Mouse (Mus musculus): ENCODE results near the gene Stat3. TPM values are rescaled to one million over a fixed set of nuclear protein-coding genes. Genes with fewer than 3 reads are reported as not detected.

Gene Stat3
- polyA plus RNA-seq, 2 experiments, result 56.1 to 65.9 TPM

DNA sequence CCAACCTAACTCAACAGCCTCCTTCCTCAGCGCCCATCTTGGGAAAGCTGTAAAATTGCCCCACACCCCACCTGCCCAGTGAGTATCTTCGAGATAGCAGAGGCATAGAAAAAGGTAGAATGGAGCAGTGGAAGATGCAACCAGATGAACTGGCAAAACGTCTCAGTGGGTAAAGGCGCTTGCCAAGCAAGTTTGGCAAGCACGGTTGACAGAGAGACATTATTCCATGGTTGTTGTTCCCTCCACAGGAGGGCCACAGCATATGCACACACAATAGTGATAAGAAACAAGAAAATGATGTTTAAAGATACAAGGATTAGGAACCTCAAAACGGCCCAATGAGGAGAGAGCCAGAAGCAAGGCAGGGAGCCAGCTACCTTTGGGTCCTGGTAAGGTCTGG lies 81.4 kb downstream of the Stat3 start:
- no peaks in the 10 kb centered on the region for H3K36me3 ChIP-seq (ENCODE audit: control insufficient read depth, insufficient read depth, low read length)
- no peak for DNase-seq (ENCODE audit: low spot score)
- 65% methylated on average over 6 of the region's 6 CpGs for WGBS
- H3K27ac ChIP-seq (replicated peaks; ENCODE audit: low read depth, low read length), result no peak overlapping the region
- no peak for ATAC-seq (ENCODE audit: low FRiP score, low read depth)
- no peaks in the 10 kb centered on the region for H3K9me3 ChIP-seq (ENCODE audit: control insufficient read depth, low read length)
- TF ChIP-seq POLR2A (IDR thresholded peaks at IDR 0.05; ENCODE audit: borderline replicate concordance, extremely low read depth, insufficient read depth, insufficient read length), result no peak
- no peak overlapping the region for H3K4me2 ChIP-seq (replicated peaks; ENCODE audit: low read depth, low read length, severe bottlenecking)
- H3K4me1 ChIP-seq (ENCODE audit: control insufficient read depth, insufficient read depth, low read length), result peaks cover 4% of the 10 kb centered on the region; the same call in 1 of the 2 replicates
- no peak overlapping the region for H3K4me3 ChIP-seq (replicated peaks; ENCODE audit: low read length)
- H3K27me3 ChIP-seq (ENCODE audit: control insufficient read depth, insufficient read depth, low read length), result peaks cover 19% of the 10 kb centered on the region; the same call in 1 of the 2 replicates
- H3K9ac ChIP-seq (ENCODE audit: low read depth, low read length, severe bottlenecking), result no peak overlapping the region

DNA sequence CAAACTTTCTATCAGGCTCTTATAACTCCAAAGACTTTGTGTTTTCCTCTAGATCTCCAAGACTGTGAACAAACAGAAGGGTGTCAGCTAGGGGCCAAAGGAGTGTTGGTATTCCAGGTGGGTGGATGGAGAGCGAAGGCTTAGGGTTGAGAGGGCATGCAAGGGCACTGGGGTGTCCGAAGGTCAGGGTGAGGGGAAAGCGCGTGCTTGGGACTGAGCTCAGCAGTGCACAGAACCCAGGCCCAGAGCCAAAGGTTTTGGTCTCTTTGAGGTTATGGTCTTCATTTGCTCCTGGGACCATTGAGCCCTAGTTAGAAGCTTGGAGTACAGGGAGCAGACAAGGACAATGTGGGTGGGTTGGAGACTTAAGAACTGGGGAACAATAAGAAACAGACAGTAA lies 84.2 kb downstream of the Stat3 start:
- ATAC-seq (ENCODE audit: low FRiP score, low read depth), result no peak
- DNase-seq (ENCODE audit: low spot score), result no peak
- Histone ChIP-seq H3K4me2 (replicated peaks; ENCODE audit: low read depth, low read length, severe bottlenecking) (no peak overlapping the region), H3K36me3 (ENCODE audit: control insufficient read depth, insufficient read depth, low read length) (no peaks in the 10 kb centered on the region), H3K4me1 (ENCODE audit: control insufficient read depth, insufficient read depth, low read length) (0 out of 2 replicates have a peak, but pooled peaks cover 5% of the 10 kb centered on the region), H3K4me3 (replicated peaks; ENCODE audit: low read length) (no peak overlapping the region), H3K27me3 (ENCODE audit: control insufficient read depth, insufficient read depth, low read length) (peaks cover 4% of the 10 kb centered on the region; the same call in 1 of the 2 replicates), H3K9me3 (ENCODE audit: control insufficient read depth, low read length) (no peaks in the 10 kb centered on the region), H3K9ac (ENCODE audit: low read depth, low read length, severe bottlenecking) (no peak overlapping the region), H3K27ac (replicated peaks; ENCODE audit: low read depth, low read length) (no peak overlapping the region)
- 79% methylated on average over 4 of the region's 4 CpGs for WGBS
- TF ChIP-seq POLR2A (IDR thresholded peaks at IDR 0.05; ENCODE audit: borderline replicate concordance, extremely low read depth, insufficient read depth, insufficient read length), result no peak

DNA sequence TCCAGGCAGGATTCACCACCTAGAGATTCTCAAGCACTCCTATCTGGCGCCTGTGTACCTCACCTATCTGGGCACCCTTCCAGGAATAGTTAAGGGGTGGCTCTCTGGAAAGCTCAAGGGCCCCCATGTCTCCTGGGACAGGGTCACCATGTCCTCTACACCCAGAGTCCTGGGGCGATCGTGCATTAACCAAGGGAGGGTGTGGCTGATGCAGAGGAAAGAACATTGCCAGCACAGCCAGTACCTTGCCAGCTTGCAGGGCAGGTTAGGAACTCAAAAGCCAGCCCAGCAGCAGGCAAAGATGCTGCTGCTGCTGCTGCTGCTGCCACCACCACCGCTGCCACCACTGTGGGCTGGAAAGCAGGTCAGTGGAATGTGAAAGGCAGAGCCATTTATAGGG lies 85.1 kb downstream of the Stat3 start:
- H3K4me1 ChIP-seq (ENCODE audit: control insufficient read depth, insufficient read depth, low read length), result 0 out of 2 replicates have a peak, but pooled peaks cover 7% of the 10 kb centered on the region
- H3K27me3 ChIP-seq (ENCODE audit: control insufficient read depth, insufficient read depth, low read length), result peaks cover 2% of the 10 kb centered on the region; the same call in 1 of the 2 replicates
- no peaks in the 10 kb centered on the region for H3K9me3 ChIP-seq (ENCODE audit: control insufficient read depth, low read length)
- TF ChIP-seq POLR2A (IDR thresholded peaks at IDR 0.05; ENCODE audit: borderline replicate concordance, extremely low read depth, insufficient read depth, insufficient read length), result no peak
- ATAC-seq (ENCODE audit: low FRiP score, low read depth) (no peak), DNase-seq (ENCODE audit: low spot score) (no peak)
- no peak overlapping the region for H3K4me2 ChIP-seq (replicated peaks; ENCODE audit: low read depth, low read length, severe bottlenecking)
- no peaks in the 10 kb centered on the region for H3K36me3 ChIP-seq (ENCODE audit: control insufficient read depth, insufficient read depth, low read length)
- WGBS, result 40% methylated on average over 4 of the region's 4 CpGs
- H3K4me3 ChIP-seq (replicated peaks; ENCODE audit: low read length), result no peak overlapping the region
- no peak overlapping the region for H3K9ac ChIP-seq (ENCODE audit: low read depth, low read length, severe bottlenecking)
- no peak overlapping the region for H3K27ac ChIP-seq (replicated peaks; ENCODE audit: low read depth, low read length)

DNA sequence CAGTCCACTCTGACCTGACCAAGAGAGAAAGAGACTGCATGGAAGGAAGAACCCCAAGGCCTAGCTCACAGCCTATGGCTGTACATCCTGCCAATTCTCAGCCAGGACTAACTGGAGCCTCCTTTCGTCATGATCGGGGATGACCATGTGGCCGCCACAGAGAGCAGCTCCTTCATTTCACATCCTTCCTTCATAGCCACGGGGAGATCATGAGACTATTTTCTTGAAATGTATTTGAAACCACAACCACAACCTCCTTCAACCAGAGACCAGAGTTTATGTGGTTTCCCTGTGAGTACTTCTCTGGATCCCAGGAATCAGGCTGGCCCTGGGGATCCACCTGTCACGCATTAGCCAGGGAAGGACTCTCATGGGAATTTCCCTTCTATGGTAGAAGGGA lies 86.3 kb downstream of the Stat3 start:
- TF ChIP-seq POLR2A (IDR thresholded peaks at IDR 0.05; ENCODE audit: borderline replicate concordance, extremely low read depth, insufficient read depth, insufficient read length), result no peak
- no peak overlapping the region for H3K4me2 ChIP-seq (replicated peaks; ENCODE audit: low read depth, low read length, severe bottlenecking)
- 82% methylated on average over 5 of the region's 5 CpGs for WGBS
- DNase-seq (ENCODE audit: low spot score) (no peak), ATAC-seq (ENCODE audit: low FRiP score, low read depth) (no peak)
- H3K4me3 ChIP-seq (replicated peaks; ENCODE audit: low read length), result no peak overlapping the region
- no peaks in the 10 kb centered on the region for H3K27me3 ChIP-seq (ENCODE audit: control insufficient read depth, insufficient read depth, low read length)
- no peaks in the 10 kb centered on the region for H3K9me3 ChIP-seq (ENCODE audit: control insufficient read depth, low read length)
- 0 out of 2 replicates have a peak, but pooled peaks cover 10% of the 10 kb centered on the region for H3K4me1 ChIP-seq (ENCODE audit: control insufficient read depth, insufficient read depth, low read length)
- no peaks in the 10 kb centered on the region for H3K36me3 ChIP-seq (ENCODE audit: control insufficient read depth, insufficient read depth, low read length)
- H3K9ac ChIP-seq (ENCODE audit: low read depth, low read length, severe bottlenecking), result no peak overlapping the region
- no peak overlapping the region for H3K27ac ChIP-seq (replicated peaks; ENCODE audit: low read depth, low read length)

DNA sequence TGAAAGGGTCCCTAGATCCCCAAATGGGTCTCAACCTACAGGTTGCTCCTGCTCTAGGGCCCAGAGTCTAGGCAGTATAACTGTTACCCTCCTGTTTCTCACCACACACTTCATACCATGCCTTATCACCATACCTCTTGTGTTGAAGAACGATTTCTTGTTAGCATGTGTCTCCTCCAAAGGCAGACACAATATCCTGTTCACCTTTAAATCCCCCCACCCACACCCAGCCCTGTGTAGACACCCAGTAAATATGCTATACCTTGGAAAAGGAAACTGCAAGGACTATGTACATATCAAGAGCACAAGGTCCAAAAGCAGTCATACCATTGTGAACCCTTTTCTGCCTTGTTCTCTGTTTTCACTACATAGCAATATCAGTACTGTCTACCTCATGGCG lies 87.3 kb downstream of the Stat3 start:
- Histone ChIP-seq H3K4me3 (replicated peaks; ENCODE audit: low read length) (no peak overlapping the region), H3K9me3 (ENCODE audit: control insufficient read depth, low read length) (no peaks in the 10 kb centered on the region), H3K9ac (ENCODE audit: low read depth, low read length, severe bottlenecking) (no peak overlapping the region), H3K27ac (replicated peaks; ENCODE audit: low read depth, low read length) (no peak overlapping the region), H3K4me1 (ENCODE audit: control insufficient read depth, insufficient read depth, low read length) (0 out of 2 replicates have a peak, but pooled peaks cover 10% of the 10 kb centered on the region), H3K36me3 (ENCODE audit: control insufficient read depth, insufficient read depth, low read length) (no peaks in the 10 kb centered on the region), H3K27me3 (ENCODE audit: control insufficient read depth, insufficient read depth, low read length) (no peaks in the 10 kb centered on the region), H3K4me2 (replicated peaks; ENCODE audit: low read depth, low read length, severe bottlenecking) (no peak overlapping the region)
- 94% methylated on average over 2 of the region's 2 CpGs for WGBS
- no peak for ATAC-seq (ENCODE audit: low FRiP score, low read depth)
- no peak for TF ChIP-seq POLR2A (IDR thresholded peaks at IDR 0.05; ENCODE audit: borderline replicate concordance, extremely low read depth, insufficient read depth, insufficient read length)
- no peak for DNase-seq (ENCODE audit: low spot score)
